Mouse (Mus musculus) c-Kit-negative CD71-positive TER-119-positive erythroid progenitor cells, embryonic 14.5 days (primary cell): ENCODE data around the gene Gm5431.
A peak's percentile ranks its signal among the peaks of the same experiment; 100 is the strongest.
"Not testable (repeated sequence)": the region's sequence is repeated elsewhere in the genome, so short reads cannot be mapped to it uniquely, and the experiment has no call there.

Source experiments
- DNase-seq: peaks from one replicate; pipeline ENCODE4 v3.0.0-alpha.2; 2013; ENCODE audit warnings: low read depth, low spot score

Gene Gm5431

GRCm38 (mm10) chr11:48871201-48871772 lies 30.7 kb downstream of the Gm5431 start, which contains the start of gene Irgm1:
Gene Irgm1, minus strand, starts transcription at chr11:48871683.
- peak; percentile 60 for DNase-seq

GRCm38 (mm10) chr11:48870781-48871180 lies 31.2 kb downstream of the Gm5431 start:
- DNase-seq = no peak

GRCm38 (mm10) chr11:48869380-48870110 lies 32.5 kb downstream of the Gm5431 start:
- DNase-seq = no peak

GRCm38 (mm10) chr11:48866481-48866880 lies 35.5 kb downstream of the Gm5431 start:
- no peak for DNase-seq

- DNase-seq = no peak
Observed at GRCm38 (mm10) chr11:48863808-48864207, 38.2 kb downstream of the Gm5431 start.

GRCm38 (mm10) chr11:48862784-48863319 lies 39.2 kb downstream of the Gm5431 start:
- no peak for DNase-seq

- DNase-seq = peak; percentile 66
Observed at GRCm38 (mm10) chr11:48859014-48859413, 43.0 kb downstream of the Gm5431 start.

- DNase-seq = peak; percentile 62
Observed at GRCm38 (mm10) chr11:48853474-48854180, 48.4 kb downstream of the Gm5431 start.

GRCm38 (mm10) chr11:48852624-48853473 lies 49.2 kb downstream of the Gm5431 start:
- no peak for DNase-seq

GRCm38 (mm10) chr11:48852190-48852589 lies 49.8 kb downstream of the Gm5431 start:
- DNase-seq = no peak

- DNase-seq = no peak
Observed at GRCm38 (mm10) chr11:48851270-48851995, 50.6 kb downstream of the Gm5431 start.

GRCm38 (mm10) chr11:48850240-48850639 lies 51.8 kb downstream of the Gm5431 start:
- DNase-seq = no peak

GRCm38 (mm10) chr11:48846881-48847280 lies 55.1 kb downstream of the Gm5431 start:
- DNase-seq = no peak

- not testable (repeated sequence) for DNase-seq
Observed at GRCm38 (mm10) chr11:48846362-48846761, 55.7 kb downstream of the Gm5431 start.

- no peak for DNase-seq
Observed at GRCm38 (mm10) chr11:48845244-48845815, 56.7 kb downstream of the Gm5431 start.

- DNase-seq = no peak
Observed at GRCm38 (mm10) chr11:48844309-48844708, 57.7 kb downstream of the Gm5431 start.

GRCm38 (mm10) chr11:48843202-48843601 lies 58.8 kb downstream of the Gm5431 start:
- no peak for DNase-seq

GRCm38 (mm10) chr11:48842378-48842792 lies 59.6 kb downstream of the Gm5431 start:
- DNase-seq = no peak

GRCm38 (mm10) chr11:48841213-48841612 lies 60.8 kb downstream of the Gm5431 start:
- no peak for DNase-seq

- no peak for DNase-seq
Observed at GRCm38 (mm10) chr11:48840805-48841204, 61.2 kb downstream of the Gm5431 start.
